Mouse (Mus musculus): Measurements from ENCODE around the gene Ncbp1. TPM values are rescaled to one million over a fixed set of nuclear protein-coding genes. Genes with fewer than 3 reads are reported as not detected.

Gene Ncbp1
- 59.2 and 63.9 TPM in 2 replicates for polyA plus RNA-seq (2011; ENCODE audit: insufficient read length, low read depth, missing spikeins)

DNA sequence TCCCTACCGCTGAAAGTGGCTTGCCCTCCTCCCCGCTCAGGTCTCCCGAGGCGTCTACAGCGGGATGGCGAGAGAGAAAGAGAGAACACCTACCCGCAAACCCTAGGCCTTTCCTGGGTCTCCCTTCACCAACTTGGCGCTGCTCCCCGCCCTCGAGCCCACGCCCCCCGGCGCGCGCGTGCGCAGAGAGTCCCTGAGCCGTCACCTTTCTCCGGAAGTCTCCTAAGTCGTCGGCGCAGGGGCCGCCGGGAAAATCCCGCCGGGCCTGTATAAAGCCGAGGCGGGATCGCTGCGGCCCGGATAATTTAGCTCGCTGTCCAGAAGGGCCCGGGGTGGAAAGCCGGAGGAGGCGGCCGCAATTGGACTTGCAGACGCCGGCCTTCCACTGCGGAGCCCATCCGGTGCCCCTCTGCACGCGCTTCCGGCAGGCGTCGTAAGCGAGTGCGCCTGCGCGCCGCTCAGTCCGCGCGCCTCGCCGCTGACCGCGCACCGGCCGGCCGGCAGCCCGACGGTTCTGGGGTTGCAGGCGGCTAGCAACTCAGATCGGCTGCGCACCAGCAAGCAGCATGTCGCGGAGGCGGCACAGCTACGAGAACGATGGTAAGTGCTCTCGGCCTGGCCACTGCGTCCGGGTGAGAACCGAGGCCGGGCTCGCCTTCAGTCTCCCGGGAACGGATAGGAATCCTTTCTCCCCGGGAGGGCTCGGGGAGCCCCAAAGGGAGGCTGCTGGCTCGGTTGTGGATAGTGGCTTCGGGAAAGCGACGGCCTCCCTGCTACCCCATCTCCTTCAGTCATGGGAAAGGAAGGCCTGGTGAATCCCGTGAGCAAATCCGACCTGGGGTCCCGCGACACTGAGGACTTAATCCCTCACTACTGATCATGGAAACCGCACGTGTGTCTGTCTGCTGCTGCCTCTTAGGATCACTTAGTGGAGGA is at the start of gene Ncbp1, which contains the start of gene Tstd2:
Gene Ncbp1 (plus strand): TSS at position 327 of the 936 bp plus-strand sequence.
Gene Tstd2 (minus strand): TSS at position 408 of the 936 bp plus-strand sequence.
- peak within 1 kb of the TSS; percentile 95 for H3K27ac ChIP-seq (ENCODE audit: insufficient read depth, low read length)
- H3K4me3 ChIP-seq (ENCODE audit: insufficient read depth, low read length), result peak within 1 kb of the TSS; percentile 93
- TF ChIP-seq POLR2A (IDR thresholded peaks at IDR 0.05; ENCODE audit: low read depth, low read length), result peak; percentile 95
- no peak for TF ChIP-seq CTCF (IDR thresholded peaks at IDR 0.05; ENCODE audit: borderline replicate concordance, insufficient read depth, low read length)
- no peaks in the 10 kb centered on the region; the same call in 1 of the 2 replicates for H3K4me1 ChIP-seq (ENCODE audit: control insufficient read depth, insufficient read depth, low read length)

DNA sequence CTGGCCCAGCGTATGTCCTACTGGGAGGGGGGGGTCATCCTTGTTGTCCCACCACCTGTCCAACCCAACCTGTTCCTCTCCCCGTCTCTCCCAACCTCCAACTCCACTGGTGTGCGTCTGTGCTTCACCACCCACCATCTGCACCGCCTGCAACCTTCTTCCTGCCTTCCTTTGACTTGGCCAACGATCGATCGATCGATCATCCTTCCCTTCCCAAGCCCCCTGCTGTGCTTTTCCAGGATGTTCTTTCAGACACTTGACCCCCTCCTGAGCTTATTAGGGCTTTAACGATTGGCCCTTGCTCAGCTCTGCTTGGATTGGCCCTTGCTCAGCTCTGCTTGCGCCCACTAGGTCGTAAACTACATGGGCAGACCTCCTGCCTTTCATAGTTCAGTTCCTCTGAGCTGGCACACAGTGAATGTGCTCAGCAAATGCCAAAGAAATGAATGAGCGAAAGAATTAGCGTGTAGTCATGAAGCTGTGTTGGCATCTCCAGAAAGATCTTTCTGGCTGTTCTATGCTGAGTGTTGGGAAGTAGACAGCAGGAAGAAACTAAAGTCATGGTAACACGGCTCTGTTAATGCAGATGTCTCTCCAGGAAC is 48.8 kb upstream of the Ncbp1 start:
- H3K27ac ChIP-seq (ENCODE audit: insufficient read depth, low read length), result no peak overlapping the region
- TF ChIP-seq CTCF (IDR thresholded peaks at IDR 0.05; ENCODE audit: borderline replicate concordance, insufficient read depth, low read length) (no peak), POLR2A (IDR thresholded peaks at IDR 0.05; ENCODE audit: low read depth, low read length) (no peak)
- peaks cover 2% of the 10 kb centered on the region; the same call in 1 of the 2 replicates for H3K4me1 ChIP-seq (ENCODE audit: control insufficient read depth, insufficient read depth, low read length)
- H3K4me3 ChIP-seq (ENCODE audit: insufficient read depth, low read length), result no peak overlapping the region

DNA sequence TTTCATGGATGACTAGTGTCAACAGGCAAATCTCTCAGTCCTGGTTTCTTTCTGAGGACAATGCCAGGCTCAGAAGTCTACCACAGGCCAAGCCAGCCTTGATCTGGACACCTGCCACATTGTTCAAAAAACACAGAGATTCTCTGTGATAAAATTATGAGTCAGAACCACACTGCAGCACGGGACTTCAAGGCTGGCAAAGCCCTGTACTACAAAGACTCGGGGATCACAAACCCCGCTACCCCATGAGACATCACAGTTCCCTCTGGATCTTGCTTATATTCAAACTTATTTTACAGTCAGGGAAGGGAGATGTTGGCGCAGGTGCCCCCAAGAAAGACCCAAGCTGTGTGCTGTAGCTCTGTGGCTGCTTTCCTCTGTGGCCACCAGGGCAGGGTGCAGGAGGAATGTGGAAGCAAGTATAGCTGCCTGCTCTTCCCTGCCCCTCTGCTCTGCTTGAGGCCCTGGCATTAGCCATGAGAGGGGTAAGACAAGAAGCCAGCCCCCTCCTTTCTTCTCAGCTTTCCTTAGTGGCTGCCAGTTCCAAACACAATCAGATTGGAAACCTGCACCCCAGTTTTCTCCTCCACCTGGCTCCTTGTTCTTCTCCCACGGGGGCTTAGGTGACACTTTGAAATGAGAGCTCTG is 45.9 kb upstream of the Ncbp1 start:
- H3K4me1 ChIP-seq (ENCODE audit: control insufficient read depth, insufficient read depth, low read length), result peaks cover 2% of the 10 kb centered on the region; the same call in 1 of the 2 replicates
- TF ChIP-seq CTCF (IDR thresholded peaks at IDR 0.05; ENCODE audit: borderline replicate concordance, insufficient read depth, low read length) (no peak), POLR2A (IDR thresholded peaks at IDR 0.05; ENCODE audit: low read depth, low read length) (no peak)
- H3K4me3 ChIP-seq (ENCODE audit: insufficient read depth, low read length), result no peak overlapping the region
- no peak overlapping the region for H3K27ac ChIP-seq (ENCODE audit: insufficient read depth, low read length)

GRCm38 (mm10) chr4:46094916-46095825 is 43.2 kb upstream of the Ncbp1 start:
- H3K27ac ChIP-seq (ENCODE audit: insufficient read depth, low read length), result no peak overlapping the region
- H3K4me3 ChIP-seq (ENCODE audit: insufficient read depth, low read length), result no peak overlapping the region
- TF ChIP-seq CTCF (IDR thresholded peaks at IDR 0.05; ENCODE audit: borderline replicate concordance, insufficient read depth, low read length), result no peak
- TF ChIP-seq POLR2A (IDR thresholded peaks at IDR 0.05; ENCODE audit: low read depth, low read length), result no peak
- no peaks in the 10 kb centered on the region for H3K4me1 ChIP-seq (ENCODE audit: control insufficient read depth, insufficient read depth, low read length)

DNA sequence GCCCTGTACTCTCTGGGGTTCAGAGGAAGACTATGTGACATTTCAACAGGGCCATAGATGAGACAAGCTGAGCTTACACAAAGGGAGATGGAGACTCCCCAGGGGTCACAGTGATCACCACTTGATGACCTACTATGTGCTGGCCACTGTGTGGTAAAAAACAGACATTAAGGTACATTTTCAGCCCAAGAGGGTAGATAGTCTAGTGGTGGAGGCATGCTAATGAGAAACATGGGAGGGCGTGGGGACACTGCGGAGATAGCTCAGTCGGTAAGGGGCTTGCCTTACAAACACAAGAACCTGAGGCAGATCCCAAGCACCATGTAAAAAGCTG is 42.6 kb upstream of the Ncbp1 start:
- Histone ChIP-seq H3K27ac (ENCODE audit: insufficient read depth, low read length) (no peak overlapping the region), H3K4me1 (ENCODE audit: control insufficient read depth, insufficient read depth, low read length) (no peaks in the 10 kb centered on the region), H3K4me3 (ENCODE audit: insufficient read depth, low read length) (no peak overlapping the region)
- no peak for TF ChIP-seq POLR2A (IDR thresholded peaks at IDR 0.05; ENCODE audit: low read depth, low read length)
- no peak for TF ChIP-seq CTCF (IDR thresholded peaks at IDR 0.05; ENCODE audit: borderline replicate concordance, insufficient read depth, low read length)

DNA sequence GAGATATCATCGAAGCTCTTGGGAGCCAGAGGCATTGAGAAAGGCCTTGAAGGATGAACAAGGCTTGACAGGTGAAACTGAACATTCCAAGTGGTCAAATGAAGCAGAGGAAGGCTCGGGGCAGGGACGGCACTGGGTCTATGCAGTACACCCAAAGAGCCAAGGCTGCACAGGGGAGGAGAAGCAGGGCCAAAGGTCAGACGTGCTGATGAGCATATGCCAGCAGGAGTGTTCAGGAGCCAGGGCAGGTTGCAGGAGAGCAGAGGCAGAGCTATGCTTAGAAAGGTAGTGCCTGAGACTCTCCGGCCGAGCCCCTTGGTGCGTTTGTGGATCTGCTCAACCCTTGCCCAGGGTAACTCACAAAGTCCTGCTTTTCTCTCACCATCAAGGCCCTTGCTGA is 41.9 kb upstream of the Ncbp1 start:
- Histone ChIP-seq H3K4me3 (ENCODE audit: insufficient read depth, low read length) (no peak overlapping the region), H3K27ac (ENCODE audit: insufficient read depth, low read length) (no peak overlapping the region), H3K4me1 (ENCODE audit: control insufficient read depth, insufficient read depth, low read length) (no peaks in the 10 kb centered on the region)
- no peak for TF ChIP-seq CTCF (IDR thresholded peaks at IDR 0.05; ENCODE audit: borderline replicate concordance, insufficient read depth, low read length)
- no peak for TF ChIP-seq POLR2A (IDR thresholded peaks at IDR 0.05; ENCODE audit: low read depth, low read length)

- no peak overlapping the region for H3K4me3 ChIP-seq (ENCODE audit: insufficient read depth, low read length)
- no peak for TF ChIP-seq CTCF (IDR thresholded peaks at IDR 0.05; ENCODE audit: borderline replicate concordance, insufficient read depth, low read length)
- TF ChIP-seq POLR2A (IDR thresholded peaks at IDR 0.05; ENCODE audit: low read depth, low read length), result no peak
- no peak overlapping the region for H3K27ac ChIP-seq (ENCODE audit: insufficient read depth, low read length)
- no peaks in the 10 kb centered on the region for H3K4me1 ChIP-seq (ENCODE audit: control insufficient read depth, insufficient read depth, low read length)
Observed at GRCm38 (mm10) chr4:46097591-46097990, 40.8 kb upstream of the Ncbp1 start.

GRCm38 (mm10) chr4:46099132-46099531 is 39.3 kb upstream of the Ncbp1 start:
- H3K4me3 ChIP-seq (ENCODE audit: insufficient read depth, low read length), result no peak overlapping the region
- TF ChIP-seq CTCF (IDR thresholded peaks at IDR 0.05; ENCODE audit: borderline replicate concordance, insufficient read depth, low read length) (no peak), POLR2A (IDR thresholded peaks at IDR 0.05; ENCODE audit: low read depth, low read length) (no peak)
- no peak overlapping the region for H3K27ac ChIP-seq (ENCODE audit: insufficient read depth, low read length)
- no peaks in the 10 kb centered on the region for H3K4me1 ChIP-seq (ENCODE audit: control insufficient read depth, insufficient read depth, low read length)

- TF ChIP-seq POLR2A (IDR thresholded peaks at IDR 0.05; ENCODE audit: low read depth, low read length) (no peak), CTCF (IDR thresholded peaks at IDR 0.05; ENCODE audit: borderline replicate concordance, insufficient read depth, low read length) (no peak)
- Histone ChIP-seq H3K4me1 (ENCODE audit: control insufficient read depth, insufficient read depth, low read length) (no peaks in the 10 kb centered on the region), H3K27ac (ENCODE audit: insufficient read depth, low read length) (no peak overlapping the region), H3K4me3 (ENCODE audit: insufficient read depth, low read length) (no peak overlapping the region)
Observed at GRCm38 (mm10) chr4:46100539-46100938, 37.9 kb upstream of the Ncbp1 start.
